Mouse (Mus musculus): Measurements from ENCODE around the gene Rad51. TPM values are rescaled to one million over a fixed set of nuclear protein-coding genes. Genes with fewer than 3 reads are reported as not detected.

The Rad51 gene
- total and polyA plus RNA-seq, 3 experiments: 18.6 to 87.5 (median 45.0) TPM

- no peak overlapping the region for H3K27ac ChIP-seq (ENCODE audit: insufficient read depth, low read depth)
These were observed 60.4 kb downstream of the Rad51 start for GRCm38 (mm10) chr2:119172862-119173576.

GRCm38 (mm10) chr2:119173991-119174651 is 61.5 kb downstream of the Rad51 start, which contains the start of gene Gm14137:
TSS of gene Gm14137 (plus strand) at chr2:119174509.
- peak; percentile 91 for TF ChIP-seq TCF12 (IDR thresholded peaks at IDR 0.05; ENCODE audit: low read depth, low read length)
- TF ChIP-seq ETS1 (conservative IDR thresholded peaks at IDR 0.05; ENCODE audit: low read depth, low read length): peak; percentile 98
- peak; percentile 59; the same call in 1 of the 2 replicates for TF ChIP-seq MAFK (IDR thresholded peaks at IDR 0.05; ENCODE audit: insufficient replicate concordance, low read length)
- TF ChIP-seq USF2 (conservative IDR thresholded peaks at IDR 0.05; ENCODE audit: low read depth, low read length): no peak
- TF ChIP-seq POLR2A (IDR thresholded peaks at IDR 0.05; ENCODE audit: low read depth, low read length): peak; percentile 41; the same call in 1 of the 2 replicates
- TF ChIP-seq UBTF (IDR thresholded peaks at IDR 0.05; ENCODE audit: low read depth, low read length): no peak
- peak; percentile 32; the same call in 1 of the 2 replicates for TF ChIP-seq ZMIZ1 (IDR thresholded peaks at IDR 0.05; ENCODE audit: low read depth, low read length)
- TF ChIP-seq MAX (IDR thresholded peaks at IDR 0.05; ENCODE audit: low read length): no peak
- TF ChIP-seq GABPA (IDR thresholded peaks at IDR 0.05; ENCODE audit: insufficient replicate concordance, low read depth, low read length): no peak
- TF ChIP-seq MAZ (IDR thresholded peaks at IDR 0.05; ENCODE audit: low read depth, low read length): peak; percentile 75; the same call in 1 of the 2 replicates
- TF ChIP-seq JUN (IDR thresholded peaks at IDR 0.05; ENCODE audit: insufficient read depth, low read depth, low read length): no peak; the same call in 1 of the 2 replicates
- TF ChIP-seq MEF2A (IDR thresholded peaks at IDR 0.05; ENCODE audit: borderline replicate concordance, low read depth, low read length): peak; percentile 85
- no peak for TF ChIP-seq ZNF384 (IDR thresholded peaks at IDR 0.05; ENCODE audit: low read depth, low read length)
- TF ChIP-seq MYC (IDR thresholded peaks at IDR 0.05; ENCODE audit: low read depth, low read length): no peak
- peak; percentile 95 for TF ChIP-seq SIN3A (IDR thresholded peaks at IDR 0.05; ENCODE audit: low read length)
- TF ChIP-seq ELF1 (IDR thresholded peaks at IDR 0.05; ENCODE audit: low read depth, low read length): 0 out of 2 replicates have a peak, but pooled peaks have one; percentile 54
- peak; percentile 52; the same call in 1 of the 2 replicates for TF ChIP-seq EP300 (IDR thresholded peaks at IDR 0.05; ENCODE audit: low read length)
- TF ChIP-seq MXI1 (IDR thresholded peaks at IDR 0.05; ENCODE audit: low read depth, low read length): peak; percentile 75
- TF ChIP-seq KAT2A (IDR thresholded peaks at IDR 0.05; ENCODE audit: insufficient replicate concordance, low read length): no peak
- peak; percentile 63; the same call in 1 of the 2 replicates for TF ChIP-seq TBP (conservative IDR thresholded peaks at IDR 0.05; ENCODE audit: low read depth, low read length)
- no peak for TF ChIP-seq CHD2 (IDR thresholded peaks at IDR 0.05; ENCODE audit: low read length)
- TF ChIP-seq NRF1 (IDR thresholded peaks at IDR 0.05; ENCODE audit: low read depth, low read length): 0 out of 2 replicates have a peak, but pooled peaks have one; percentile 5
- peak; percentile 86 for TF ChIP-seq BHLHE40 (IDR thresholded peaks at IDR 0.05; ENCODE audit: low read depth, low read length)
- H3K27me3 ChIP-seq (replicated peaks): no peaks in the 10 kb centered on the region
- peak; percentile 93 for DNase-seq (ENCODE audit: extremely low read depth)
- peak within 1 kb of the TSS; percentile 93 for H3K27ac ChIP-seq (ENCODE audit: insufficient read depth, low read depth)
- peak within 1 kb of the TSS; percentile 54 to 57 (median 57) for H3K4me3 ChIP-seq (replicated peaks in 1 of 3; ENCODE audit: low read depth in 2 of 3, low read length in 2 of 3, poor library complexity in 1 of 3)
- in situ Hi-C loops (cut with MboI; ENCODE audit: low pct_ligation_motif_present, low pct_unique_long_range_greater_than_20kb, low sequenced_read_pairs): no loop called here
- peak within 1 kb of the TSS; percentile 85 for H3K4me2 ChIP-seq (ENCODE audit: insufficient read depth, low read depth, poor library complexity, severe bottlenecking)
- H3K79me2 ChIP-seq (replicated peaks; ENCODE audit: control insufficient read depth, extremely low read depth, insufficient read depth, poor library complexity, severe bottlenecking): no peaks in the 10 kb centered on the region; the same call in 1 of the 2 replicates
- peak within 1 kb of the TSS; percentile 62 for H3K9ac ChIP-seq (ENCODE audit: insufficient read depth, low read depth)
- peaks cover 10 to 21% of the 10 kb centered on the region in 2 experiments for H3K36me3 ChIP-seq (replicated peaks in 1 of 2; ENCODE audit: control insufficient read depth in 1 of 2, insufficient read depth in 1 of 2, low read length in 1 of 2)
- dilution Hi-C loops (cut with MboI; ENCODE audit: extremely low pct_ligation_motif_present, extremely low pct_unique_long_range_greater_than_20kb, low sequenced_read_pairs): no loop called here
- H3K9me3 ChIP-seq (replicated peaks; ENCODE audit: low read length): peaks cover 5% of the 10 kb centered on the region
- peaks cover 42 to 95% of the 10 kb centered on the region in 2 experiments for H3K4me1 ChIP-seq (ENCODE audit: control insufficient read depth in 1 of 2, insufficient read depth in 2 of 2)

More at GRCm38 (mm10) chr2:119172862-119173576, 60.4 kb downstream of the Rad51 start:
- in situ Hi-C loops (cut with MboI; ENCODE audit: low pct_ligation_motif_present, low pct_unique_long_range_greater_than_20kb, low sequenced_read_pairs) (no loop called here), dilution Hi-C loops (cut with MboI; ENCODE audit: extremely low pct_ligation_motif_present, extremely low pct_unique_long_range_greater_than_20kb, low sequenced_read_pairs) (no loop called here)
- DNase-seq (ENCODE audit: extremely low read depth): no peak
- H3K27me3 ChIP-seq (replicated peaks): no peaks in the 10 kb centered on the region
- TF ChIP-seq USF2 (conservative IDR thresholded peaks at IDR 0.05; ENCODE audit: low read depth, low read length) (no peak), MAX (IDR thresholded peaks at IDR 0.05; ENCODE audit: low read length) (no peak), CTCF (conservative IDR thresholded peaks at IDR 0.05 in 1 of 2, IDR thresholded peaks at IDR 0.05 in 1 of 2; ENCODE audit: low read depth in 2 of 2, low read length in 2 of 2) (no peak), E2F4 (IDR thresholded peaks at IDR 0.05; ENCODE audit: insufficient replicate concordance, low read depth, low read length) (no peak), HCFC1 (IDR thresholded peaks at IDR 0.05; ENCODE audit: low read depth, low read length) (no peak), ELF1 (IDR thresholded peaks at IDR 0.05; ENCODE audit: low read depth, low read length) (no peak), CHD2 (IDR thresholded peaks at IDR 0.05; ENCODE audit: low read length) (no peak), ZC3H11A (IDR thresholded peaks at IDR 0.05; ENCODE audit: low read depth, low read length) (no peak), MAFK (IDR thresholded peaks at IDR 0.05; ENCODE audit: insufficient replicate concordance, low read length) (no peak), ZMIZ1 (IDR thresholded peaks at IDR 0.05; ENCODE audit: low read depth, low read length) (no peak), JUN (IDR thresholded peaks at IDR 0.05; ENCODE audit: insufficient read depth, low read depth, low read length) (no peak), POLR2AphosphoS2 (IDR thresholded peaks at IDR 0.05; ENCODE audit: low read depth, low read length) (no peak), TCF12 (IDR thresholded peaks at IDR 0.05; ENCODE audit: low read depth, low read length) (no peak), CHD1 (IDR thresholded peaks at IDR 0.05; ENCODE audit: low read depth, low read length) (no peak), ZNF384 (IDR thresholded peaks at IDR 0.05; ENCODE audit: low read depth, low read length) (no peak), SMC3 (IDR thresholded peaks at IDR 0.05; ENCODE audit: low read depth, low read length) (no peak)
- H3K4me3 ChIP-seq (replicated peaks in 1 of 3; ENCODE audit: low read depth in 2 of 3, low read length in 2 of 3, poor library complexity in 1 of 3): no peak overlapping the region
- no peak overlapping the region for H3K9ac ChIP-seq (ENCODE audit: insufficient read depth, low read depth)
- H3K4me2 ChIP-seq (ENCODE audit: insufficient read depth, low read depth, poor library complexity, severe bottlenecking): peak overlapping the region; percentile 85
- no peaks in the 10 kb centered on the region; the same call in 1 of the 2 replicates for H3K79me2 ChIP-seq (replicated peaks; ENCODE audit: control insufficient read depth, extremely low read depth, insufficient read depth, poor library complexity, severe bottlenecking)
- H3K4me1 ChIP-seq (ENCODE audit: control insufficient read depth in 1 of 2, insufficient read depth in 2 of 2): peaks cover 37 to 90% of the 10 kb centered on the region in 2 experiments
- peaks cover 2 to 11% of the 10 kb centered on the region in 2 experiments for H3K36me3 ChIP-seq (replicated peaks in 1 of 2; ENCODE audit: control insufficient read depth in 1 of 2, insufficient read depth in 1 of 2, low read length in 1 of 2)
- peaks cover 2% of the 10 kb centered on the region for H3K9me3 ChIP-seq (replicated peaks; ENCODE audit: low read length)

All from CH12.LX (cell line).